Mouse (Mus musculus) MN1 (cell line): ENCODE data around the gene Git2.
A peak's percentile ranks its signal among the peaks of the same experiment; 100 is the strongest.

Experiments used
- DNase-seq: peaks from one replicate; pipeline ENCODE4 v3.0.0-alpha.2; 2016; ENCODE audit warnings: low spot score

Git2 gene

DNA sequence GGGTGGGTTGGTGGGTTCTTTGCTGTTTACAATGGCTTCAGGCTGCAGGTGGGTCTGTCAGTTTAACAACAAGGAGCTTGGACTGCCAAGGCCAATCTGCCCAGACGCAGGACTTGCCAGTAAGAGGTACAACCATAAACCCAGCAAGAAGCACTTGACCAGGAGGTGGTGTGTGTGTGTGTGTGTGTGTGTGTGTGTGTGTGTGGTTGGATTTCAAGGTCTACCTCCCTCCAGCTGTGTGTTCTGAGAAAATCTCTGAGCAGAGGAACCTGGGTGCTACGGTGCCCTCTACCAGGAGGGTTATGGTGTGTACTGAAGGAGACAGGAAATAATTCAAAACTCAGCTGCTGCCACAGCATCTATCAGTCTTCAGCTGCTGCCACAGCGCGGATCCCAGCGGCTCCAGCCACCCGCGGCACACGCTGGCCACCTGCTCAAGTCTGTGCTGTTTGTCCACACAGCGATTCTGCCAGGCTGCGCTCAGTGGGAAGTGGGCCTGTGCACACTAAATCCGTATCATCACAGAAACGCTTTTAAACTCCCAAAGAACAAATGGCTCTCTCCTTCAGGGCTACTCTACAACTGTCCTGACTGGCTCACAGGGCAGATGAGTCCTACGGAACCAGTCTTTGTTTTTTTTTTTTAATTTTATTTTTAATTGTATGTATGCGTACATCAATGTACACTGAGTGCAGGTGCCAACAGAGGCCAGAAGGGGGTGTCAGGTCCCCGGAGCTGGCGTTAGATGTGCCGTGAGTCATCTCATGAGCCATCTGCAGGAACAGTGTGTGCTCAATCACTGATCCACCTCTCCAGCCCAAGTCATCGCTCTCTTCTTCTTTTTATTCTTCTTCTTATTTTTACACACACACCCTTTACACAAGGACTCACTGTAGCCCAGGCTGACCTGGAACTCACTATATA, 10.2 kb downstream of the Git2 start:
- no peak for DNase-seq

DNA sequence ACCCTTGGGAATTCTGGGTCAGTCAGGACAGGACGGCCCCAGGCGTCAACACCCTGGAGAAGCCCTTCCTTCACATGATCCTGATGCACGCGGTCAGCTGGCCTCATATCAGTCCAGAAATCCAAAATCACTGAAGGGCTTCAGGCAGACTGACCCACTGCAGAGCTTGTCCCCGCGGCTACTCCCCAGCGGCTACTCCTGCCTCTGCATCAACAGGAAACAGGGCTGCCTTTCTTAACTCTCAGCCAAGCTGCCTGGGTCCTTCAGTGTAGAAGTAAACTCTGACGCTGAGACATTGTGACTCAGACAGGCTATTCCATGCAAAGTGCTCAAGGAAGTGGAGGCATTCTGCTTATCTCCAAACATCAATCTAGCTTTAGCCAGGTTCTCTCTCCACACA, 13.3 kb downstream of the Git2 start:
- DNase-seq, result no peak

DNA sequence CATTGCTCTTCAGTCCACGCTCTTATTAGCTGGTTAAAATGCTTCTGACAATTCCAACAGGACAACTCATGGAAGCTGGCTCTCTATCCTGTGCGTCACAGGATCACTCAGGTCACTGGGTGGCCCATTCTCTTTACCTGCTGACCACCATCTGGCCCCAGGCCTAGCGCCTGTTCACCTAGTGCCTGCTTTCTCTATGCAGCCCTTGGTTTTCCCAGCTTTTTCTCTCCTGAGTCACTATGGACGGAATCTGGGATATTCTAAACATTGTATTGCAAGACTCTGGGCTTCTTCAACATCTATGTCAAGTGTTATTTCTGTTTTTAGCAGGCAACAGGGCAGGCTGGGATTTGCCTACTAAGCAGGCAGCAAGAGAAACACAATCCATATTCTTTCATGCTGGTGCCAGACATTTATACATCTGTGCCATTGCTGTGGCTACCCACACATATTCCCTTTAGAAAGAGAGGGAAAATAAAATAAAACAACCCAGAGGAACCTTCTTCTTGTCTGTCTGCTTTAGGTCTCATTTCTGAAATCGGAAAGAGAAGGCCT, 15.7 kb downstream of the Git2 start:
- no peak for DNase-seq

DNA sequence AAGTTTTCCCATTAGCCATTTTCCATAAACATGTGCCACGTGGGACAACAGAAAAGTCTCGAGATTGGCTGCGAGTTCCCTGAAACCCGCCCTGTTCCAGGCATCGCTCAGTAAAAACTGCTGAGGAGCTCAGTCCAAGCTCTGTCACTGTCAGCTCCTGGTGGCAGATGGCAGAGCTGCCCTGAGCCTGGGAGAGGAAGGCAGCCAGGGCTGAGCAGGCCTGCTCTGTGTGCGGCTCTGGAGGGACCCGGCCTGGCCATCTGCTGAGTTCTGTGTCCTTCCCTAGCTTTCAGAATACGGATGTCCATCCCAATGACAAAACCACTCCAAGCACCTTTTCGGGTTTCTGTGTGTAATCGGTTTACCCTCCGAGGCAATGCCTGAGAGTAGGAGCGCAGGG, 21.9 kb downstream of the Git2 start:
- DNase-seq, result no peak

DNA sequence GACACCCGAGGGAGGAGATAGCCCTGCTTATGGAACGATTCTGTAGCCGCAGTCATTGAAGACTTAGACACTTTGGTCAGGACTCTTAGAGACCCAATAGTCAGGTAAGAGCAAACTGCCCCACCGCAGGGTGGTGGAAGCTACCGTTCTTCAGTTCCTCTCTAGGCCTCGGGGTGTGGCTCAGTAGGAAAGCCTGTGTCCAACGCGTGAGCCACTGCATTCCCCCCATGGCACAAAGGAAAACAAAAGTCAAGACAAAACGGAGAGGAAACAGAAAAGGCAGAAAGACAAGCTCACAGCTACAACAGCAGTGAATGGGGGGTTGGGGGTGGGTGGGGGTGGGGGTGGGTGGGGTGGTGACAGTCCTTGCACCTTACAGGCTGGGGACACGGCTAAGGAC, 22.9 kb downstream of the Git2 start:
- no peak for DNase-seq

DNA sequence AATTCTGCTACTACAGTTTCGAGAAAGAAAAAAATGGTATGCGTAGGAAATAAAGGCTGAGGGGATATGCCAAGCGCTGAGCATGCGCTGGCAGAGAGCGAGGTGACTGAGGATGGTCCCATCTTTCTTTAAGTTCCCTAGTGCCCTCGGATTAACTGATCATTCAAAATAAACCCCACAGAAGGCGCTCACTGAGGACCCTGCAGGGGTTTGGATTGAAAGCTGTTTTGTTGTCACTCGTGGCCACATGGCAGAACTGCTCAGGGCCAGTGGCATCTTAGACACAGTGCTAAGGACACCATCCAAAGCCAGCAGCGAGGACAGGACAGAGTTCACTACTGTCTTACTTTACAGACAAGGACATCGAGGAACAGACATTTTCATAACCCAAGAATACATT, 25.0 kb downstream of the Git2 start:
- DNase-seq, result no peak

DNA sequence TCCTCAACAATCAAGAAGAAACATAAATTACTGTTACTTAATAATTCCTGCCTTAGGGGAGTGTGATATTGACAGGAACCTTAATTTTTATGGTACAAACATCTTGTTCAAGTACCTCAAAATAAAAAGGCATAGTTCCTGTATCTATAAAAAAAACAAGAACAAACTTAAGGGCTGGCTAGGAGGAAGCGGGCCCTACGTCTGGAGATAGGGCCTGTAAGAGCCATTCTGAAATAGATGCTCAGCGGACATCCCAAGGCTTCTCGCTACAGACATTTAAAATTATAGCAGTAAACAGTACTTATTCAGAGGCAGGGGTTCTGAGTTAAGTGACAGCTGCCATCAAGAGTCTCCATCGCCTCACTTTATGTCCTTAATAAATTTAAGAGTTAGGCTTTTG, 27.8 kb downstream of the Git2 start:
- no peak for DNase-seq

DNA sequence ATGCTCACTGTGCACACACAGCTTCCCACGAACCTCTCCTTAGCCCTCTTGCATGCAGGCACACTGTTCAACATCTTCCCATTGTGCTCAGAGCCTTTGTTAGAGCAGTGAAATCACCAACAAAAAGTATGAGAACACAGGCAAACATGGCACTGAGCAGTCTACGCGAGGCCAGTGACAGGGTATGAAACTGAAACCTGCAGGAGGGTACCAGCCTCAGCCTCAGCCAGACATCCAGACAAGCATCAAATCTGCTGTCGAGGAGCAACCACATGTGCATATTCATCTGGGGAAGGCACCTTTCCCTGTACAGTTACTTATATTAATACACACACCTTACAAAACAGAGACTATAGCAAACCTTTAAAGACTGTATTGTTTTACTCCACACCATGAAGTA, 28.4 kb downstream of the Git2 start:
- DNase-seq, result no peak

DNA sequence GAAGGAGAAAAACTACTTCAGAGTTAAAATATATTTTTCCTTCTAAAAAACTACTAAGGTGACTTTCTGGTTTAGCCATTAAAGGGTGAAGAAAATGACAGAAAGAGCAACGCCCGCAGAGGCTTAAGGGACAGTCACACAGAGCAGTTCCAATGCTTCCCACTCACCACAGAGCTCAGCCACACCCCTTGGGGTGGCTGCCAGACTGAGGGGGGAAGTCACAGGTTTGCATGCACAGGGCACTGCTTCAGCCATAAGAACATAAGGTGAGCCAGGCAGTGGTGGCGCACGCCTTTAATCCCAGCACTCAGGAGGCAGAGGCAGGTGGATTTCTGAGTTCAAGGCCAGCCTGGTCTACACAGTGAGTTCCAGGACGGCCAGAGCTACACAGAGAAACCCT, 29.7 kb downstream of the Git2 start:
- no peak for DNase-seq

DNA sequence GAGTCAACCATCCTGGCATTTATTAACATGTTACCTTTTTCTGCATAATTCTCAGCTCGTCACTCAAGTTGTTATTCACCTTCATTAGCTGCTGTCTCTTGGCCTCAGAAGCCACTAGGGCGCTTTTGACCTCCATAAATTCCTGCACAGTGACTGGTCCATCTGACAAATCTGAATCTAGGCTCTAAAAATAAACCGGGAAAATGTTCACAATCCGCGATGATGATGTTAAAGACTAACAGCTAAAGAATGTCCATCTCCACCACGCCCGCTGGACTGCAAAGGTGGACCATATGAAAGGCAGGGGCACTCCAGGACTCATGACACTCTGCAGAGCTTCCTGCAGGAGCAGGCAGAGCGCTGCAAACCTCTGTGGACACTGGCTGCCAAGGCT, 31.6 kb downstream of the Git2 start:
- DNase-seq, result no peak

DNA sequence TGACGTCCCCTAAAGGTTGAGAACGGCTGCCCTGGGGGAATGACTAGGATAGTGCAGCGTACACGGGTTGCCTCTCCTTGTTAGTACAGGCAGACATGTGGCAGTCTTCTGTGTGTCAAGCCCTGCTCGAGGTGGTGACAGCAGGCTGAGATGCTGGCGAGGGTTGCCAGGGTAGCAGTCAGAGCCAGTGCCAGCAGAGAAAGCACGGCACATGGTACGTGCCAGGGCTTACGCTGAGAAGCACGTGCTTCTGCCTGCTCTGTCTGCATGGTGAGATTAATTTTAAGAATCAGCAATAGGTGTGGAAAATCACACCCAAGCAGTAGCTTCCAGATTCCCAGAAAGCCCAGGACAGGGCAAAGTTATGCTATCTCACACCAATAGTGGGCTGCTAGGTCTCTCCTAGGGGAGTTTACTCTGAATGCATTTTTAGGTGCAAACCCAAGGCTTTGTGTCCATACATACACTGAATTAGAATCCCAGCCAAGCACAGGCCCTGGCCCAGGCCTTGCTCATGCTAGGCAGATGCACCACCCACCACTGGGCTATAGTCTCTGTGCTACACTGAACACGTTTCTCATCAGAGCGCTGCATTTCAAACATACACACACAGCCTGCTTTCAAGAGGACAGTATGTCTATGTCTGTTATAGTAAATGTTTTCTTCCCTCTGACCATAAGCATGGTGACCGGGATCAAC, 32.2 kb downstream of the Git2 start:
- no peak for DNase-seq

DNA sequence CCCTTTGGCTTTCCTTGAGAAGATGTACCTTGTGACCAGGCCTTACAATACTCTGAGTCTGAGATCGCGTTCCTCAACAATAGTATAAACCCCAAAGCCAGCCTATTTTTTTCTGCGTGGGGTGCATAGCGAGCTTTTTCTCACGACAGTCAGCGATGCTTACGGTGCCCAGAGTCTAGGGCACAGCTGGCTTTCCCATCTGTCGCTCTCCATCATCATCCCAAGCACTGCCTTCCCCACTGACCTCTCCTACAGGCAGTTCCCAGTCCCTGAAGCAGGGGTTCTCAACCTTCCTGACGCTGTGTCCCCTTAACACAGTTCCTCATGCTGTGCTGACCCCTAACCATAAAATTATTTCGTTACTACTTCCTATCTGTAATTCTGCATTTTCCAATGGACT, 32.7 kb downstream of the Git2 start:
- no peak for DNase-seq

DNA sequence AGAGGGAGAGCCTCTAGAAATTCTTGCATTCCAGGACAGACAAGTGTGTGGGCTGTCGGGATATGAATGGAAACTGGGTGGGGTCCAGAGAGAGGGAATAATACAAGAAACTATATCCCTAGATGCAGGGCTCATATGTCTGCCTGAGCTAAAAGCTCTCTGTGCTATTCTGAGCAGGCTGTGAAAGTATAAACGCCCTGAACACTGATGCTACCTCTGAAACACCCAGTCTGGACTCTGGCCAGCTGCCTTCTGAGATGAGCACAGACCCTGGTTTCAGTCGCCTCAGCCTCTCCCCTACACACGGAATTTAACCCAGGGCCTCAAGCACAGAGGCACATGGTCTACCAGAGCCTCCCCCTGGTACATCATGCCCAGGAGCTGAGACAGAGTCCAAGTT, 34.7 kb downstream of the Git2 start:
- no peak for DNase-seq

DNA sequence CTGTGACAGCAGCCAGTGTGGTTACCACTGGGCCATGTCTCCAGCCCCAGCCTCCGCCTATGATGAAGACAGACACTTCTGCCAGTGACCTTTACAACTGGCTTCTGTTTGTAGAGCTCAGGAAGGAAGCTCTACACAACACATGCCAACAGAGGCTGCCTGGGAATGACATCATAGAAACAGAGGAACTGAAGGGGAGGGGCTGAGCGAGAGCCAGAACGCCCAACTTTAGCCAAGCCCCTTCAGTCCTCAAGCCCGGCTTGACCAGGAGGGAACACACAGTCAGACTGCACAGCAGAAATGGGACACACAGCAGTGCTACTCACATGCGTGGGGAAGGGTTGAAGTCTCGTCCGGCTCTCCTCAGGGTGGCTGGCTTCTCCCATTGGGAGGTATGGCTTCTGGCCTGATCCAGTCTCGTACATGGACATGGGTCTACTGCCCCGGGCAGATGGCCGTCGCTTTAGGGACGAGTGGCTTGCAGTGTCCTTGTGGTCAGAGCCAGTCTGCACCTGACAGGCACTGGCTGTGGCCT, 36.5 kb downstream of the Git2 start:
- DNase-seq, result peak; percentile 14

DNA sequence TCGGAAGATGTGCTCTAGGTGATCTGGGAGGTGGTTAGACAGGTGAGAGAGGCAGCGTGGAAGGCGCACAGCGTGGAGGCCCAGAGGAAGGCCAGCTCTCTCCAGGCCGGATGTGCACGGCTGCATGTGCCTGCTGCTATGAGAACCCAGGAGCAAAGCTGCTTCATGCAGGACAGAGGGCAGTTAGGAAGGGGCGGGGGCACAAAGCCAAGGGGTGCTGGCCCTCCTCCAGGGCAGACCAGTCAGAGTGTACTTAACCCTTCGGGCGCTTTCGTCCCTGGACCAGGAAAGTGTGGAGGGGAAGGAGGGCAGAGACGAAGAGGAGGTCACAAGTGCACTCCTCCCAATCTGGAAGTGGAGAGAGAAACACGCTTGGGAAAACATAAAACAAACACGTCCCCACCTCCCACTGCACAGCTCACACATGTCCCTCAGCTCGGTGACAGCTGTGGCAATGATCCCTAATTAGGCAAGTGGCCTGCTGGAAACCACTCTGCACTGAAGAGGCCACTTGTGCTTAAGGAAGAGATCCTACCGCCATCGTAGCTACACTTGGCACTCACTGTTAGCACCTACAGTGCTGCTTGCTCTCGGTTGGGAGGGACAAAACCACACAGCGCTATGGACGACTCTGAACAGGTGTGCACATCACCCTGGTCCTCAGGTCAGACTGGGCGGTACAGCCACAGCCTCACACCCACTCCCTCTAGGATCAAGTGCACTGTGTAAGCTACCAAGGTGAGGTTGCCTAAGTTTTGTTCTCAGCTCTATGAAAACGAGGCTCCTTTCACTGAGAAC, 38.0 kb downstream of the Git2 start:
- no peak for DNase-seq

DNA sequence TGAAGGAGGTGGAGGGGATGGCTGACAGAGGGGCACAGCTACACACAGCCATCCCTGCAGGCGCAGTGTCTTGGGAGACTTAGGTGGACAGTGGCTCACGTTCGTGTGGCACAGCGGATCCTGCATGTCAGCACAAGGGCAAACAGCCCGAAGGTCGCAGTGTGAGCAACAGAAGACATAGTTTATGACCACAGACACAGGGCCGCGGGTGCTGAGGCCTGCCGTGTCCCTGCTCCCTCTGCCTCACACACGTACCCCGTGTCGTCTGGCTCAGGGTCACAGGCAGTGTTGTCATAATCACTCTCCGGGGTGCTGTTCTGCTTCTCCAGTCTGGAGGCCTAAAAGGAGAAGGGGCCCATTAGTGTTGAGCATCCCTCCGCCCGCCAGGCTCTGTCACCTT, 41.7 kb downstream of the Git2 start:
- no peak for DNase-seq

DNA sequence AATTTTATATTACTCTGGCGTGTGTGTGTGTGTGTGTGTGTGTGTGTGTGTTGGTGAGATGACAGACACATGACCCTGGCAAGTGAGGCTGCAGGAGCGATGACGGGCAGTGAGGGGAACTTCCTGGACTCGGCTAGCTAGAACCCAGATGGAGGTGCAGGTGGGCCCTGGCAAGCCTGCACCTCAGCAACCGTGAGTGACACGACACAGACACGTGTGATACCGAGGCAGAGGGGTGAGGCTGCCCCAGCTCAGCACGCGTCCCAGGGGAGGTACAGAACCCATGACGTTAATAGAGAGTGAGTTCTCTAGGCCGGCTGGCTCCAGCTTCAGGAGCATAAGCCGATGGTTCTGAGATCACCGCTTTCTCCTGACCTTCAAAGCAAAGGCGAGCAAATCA, 43.3 kb downstream of the Git2 start:
- no peak for DNase-seq

DNA sequence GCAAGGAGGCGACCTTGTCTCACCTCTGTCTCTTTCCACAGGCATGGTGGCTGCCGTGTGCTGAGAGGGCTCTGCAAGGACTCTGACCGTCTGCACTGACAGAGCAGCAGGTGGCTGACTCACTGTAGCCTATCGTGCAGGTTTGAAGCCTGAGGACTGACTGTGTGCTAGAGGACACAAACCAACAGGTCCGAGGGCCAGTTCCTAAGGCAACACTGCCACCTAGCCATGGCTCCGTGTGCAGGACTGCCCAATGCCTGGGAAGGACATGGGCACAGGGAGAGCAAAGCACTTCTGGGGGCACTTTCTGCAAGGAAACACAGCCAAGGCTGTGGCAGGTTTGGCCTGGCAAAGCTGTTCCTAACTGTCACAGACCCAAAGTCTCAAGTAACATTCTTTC, 43.8 kb downstream of the Git2 start:
- DNase-seq, result no peak

DNA sequence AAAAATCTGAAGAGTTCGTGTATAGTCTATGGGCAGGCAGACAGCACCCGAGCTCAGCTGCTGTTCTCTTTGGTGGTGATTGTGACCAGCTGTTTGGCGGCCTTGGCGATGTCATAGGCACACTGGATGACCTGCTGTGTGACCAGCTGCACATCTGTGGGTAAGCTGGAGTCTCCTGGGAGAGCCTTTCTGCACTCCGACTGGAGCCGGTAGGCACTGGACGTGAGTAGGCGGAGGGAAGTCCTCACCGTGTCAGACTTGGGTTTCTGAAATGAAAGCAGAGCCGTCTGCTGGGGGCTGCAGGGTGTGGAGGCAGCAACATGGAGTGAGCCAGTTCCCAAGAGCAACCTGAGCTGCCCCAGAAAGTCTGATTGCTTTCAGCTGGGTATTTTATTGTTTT, 45.2 kb downstream of the Git2 start:
- peak; percentile 15 for DNase-seq

DNA sequence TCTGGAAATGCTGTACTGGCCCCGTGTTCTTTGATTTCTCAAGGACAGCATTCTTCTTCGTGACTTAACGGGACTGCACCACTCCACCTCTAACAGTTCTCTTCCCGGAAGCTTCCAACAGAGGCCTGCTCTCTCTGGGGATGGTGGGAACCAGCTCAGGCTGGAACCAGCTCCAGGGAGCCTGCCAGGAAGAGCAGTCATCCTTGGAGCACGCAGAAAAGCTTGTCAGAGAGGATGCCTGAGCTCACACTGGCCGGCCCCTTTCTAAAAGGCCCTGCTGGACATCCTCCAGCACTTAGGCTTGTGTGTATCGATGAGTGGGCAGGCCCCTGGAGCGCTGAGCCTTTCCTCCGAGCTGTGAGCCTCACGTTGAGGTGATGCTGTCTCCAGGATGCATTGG, 47.2 kb downstream of the Git2 start:
- DNase-seq, result no peak

DNA sequence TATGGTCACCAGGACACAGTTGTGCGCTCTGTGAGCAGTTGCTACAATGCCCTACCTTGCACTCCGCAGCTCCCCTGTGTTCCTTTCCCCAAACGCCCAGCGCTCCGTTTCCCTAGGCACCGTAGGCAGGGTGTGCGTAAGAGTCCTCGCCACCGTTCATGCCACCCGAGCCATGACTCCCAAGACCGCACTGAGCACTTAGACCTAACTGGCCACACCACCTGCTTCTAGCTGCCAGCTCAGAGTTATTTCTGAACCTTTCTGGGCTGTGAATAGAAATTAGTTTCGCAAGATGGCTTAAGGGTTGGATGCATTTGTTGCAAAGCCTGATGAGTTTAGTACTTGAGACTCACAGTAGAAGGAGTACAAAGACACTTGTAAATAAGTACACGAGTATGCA, 52.5 kb downstream of the Git2 start:
- DNase-seq, result no peak

DNA sequence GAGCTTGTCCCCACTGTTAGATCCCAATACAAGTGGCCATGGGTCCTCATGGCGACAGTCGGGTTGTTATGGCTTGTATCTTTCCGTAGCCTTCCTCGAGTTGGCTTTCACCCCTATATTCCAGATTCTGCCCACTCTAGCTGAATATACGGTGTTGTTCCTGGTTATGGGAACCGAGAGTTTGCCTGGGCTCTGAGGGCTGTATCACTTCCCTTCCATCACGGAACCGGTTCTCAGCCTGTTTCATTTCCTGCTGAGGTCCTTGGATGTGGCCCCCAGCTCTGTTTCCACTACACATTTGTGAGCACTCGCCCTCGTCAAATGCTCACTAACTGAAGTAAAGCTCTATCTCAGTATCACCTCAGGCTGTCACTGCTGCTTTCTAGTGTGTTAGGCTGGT, 53.3 kb downstream of the Git2 start:
- DNase-seq, result no peak
